16 mouse cellular contexts compared by ENCODE assay signal in genomic region chr1:105093012-105093411, GRCm38 (mm10).
A peak's percentile ranks its signal among the peaks of the same experiment; 100 is the strongest.
DNase-seq lines count a peak whose midpoint lies in the region; ATAC-seq and TF ChIP-seq lines count a peak whose summit lies in the region.
"Had no signal": no experiment of that assay in that cellular context is flagged by ENCODE, and none has a peak within 500 bp of the region (broad histone marks: within the 10 kb centered on the region; RNA-seq: fewer than 3 reads in every experiment).

No protein-coding gene starts in this region.

- no peak overlapping the region for H3K4me3 ChIP-seq in hindbrain, embryonic 12.5 days
- no peak overlapping the region for H3K4me3 ChIP-seq in hindbrain, embryonic 13.5 days
- H3K4me3 ChIP-seq in brown adipose tissue, adult 24 weeks (ENCODE audit: insufficient read depth, low read depth, low read length), result no peak overlapping the region
- no peak overlapping the region for H3K4me3 ChIP-seq in intestine, postnatal 0 days (ENCODE audit: low read depth, low read length)
- H3K4me3 ChIP-seq in liver, embryonic 12.5 days, result no peak overlapping the region
- H3K4me3 ChIP-seq: embryonic facial prominence, embryonic 13.5 days; layer of hippocampus, adult 2 months; limb, embryonic 10.5 days; liver, embryonic 13.5 days had no signal

- no peaks in the 10 kb centered on the region for H3K9me3 ChIP-seq in hindbrain, embryonic 12.5 days (replicated peaks)
- no peaks in the 10 kb centered on the region for H3K9me3 ChIP-seq in hindbrain, embryonic 13.5 days
- no peaks in the 10 kb centered on the region for H3K9me3 ChIP-seq in intestine, postnatal 0 days (ENCODE audit: control insufficient read depth)
- no peaks in the 10 kb centered on the region for H3K9me3 ChIP-seq in liver, embryonic 12.5 days (replicated peaks)
- H3K9me3 ChIP-seq: embryonic facial prominence, embryonic 13.5 days; limb, embryonic 10.5 days; liver, embryonic 13.5 days had no signal

- 0 out of 2 replicates have a peak, but pooled peaks have one; percentile 3 for ATAC-seq in hindbrain, embryonic 12.5 days (ENCODE audit: low FRiP score)
- ATAC-seq in hindbrain, embryonic 13.5 days (ENCODE audit: low FRiP score), result no peak
- ATAC-seq in intestine, postnatal 0 days, result peak; percentile 88
- no peak for ATAC-seq in liver, embryonic 12.5 days

- peak; percentile 15 for DNase-seq in kidney, postnatal 10 days
- DNase-seq in left cerebral cortex, postnatal 14 days (ENCODE audit: low spot score in 2 of 2), result no peak
- no peak for DNase-seq in layer of hippocampus, adult 18-20 months (ENCODE audit: low spot score in 2 of 2)
- DNase-seq: B cell, adult 2 months; gastrocnemius, postnatal 14 days; liver, embryonic 13.5 days; thymus, postnatal 4 days had no signal

- no peak overlapping the region for H3K27ac ChIP-seq in hindbrain, embryonic 12.5 days
- H3K27ac ChIP-seq in hindbrain, embryonic 13.5 days, result no peak overlapping the region
- H3K27ac ChIP-seq in brown adipose tissue, adult 24 weeks (replicated peaks; ENCODE audit: low read depth, low read length), result peak overlapping the region; percentile 84
- H3K27ac ChIP-seq in intestine, postnatal 0 days (ENCODE audit: low read depth, low read length), result peak overlapping the region; percentile 46; the same call in 1 of the 2 replicates
- H3K27ac ChIP-seq in liver, embryonic 12.5 days, result no peak overlapping the region
- H3K27ac ChIP-seq: embryonic facial prominence, embryonic 13.5 days; hindbrain, postnatal 0 days; layer of hippocampus, adult 2 months; limb, embryonic 10.5 days; liver, embryonic 13.5 days had no signal

- H3K27me3 ChIP-seq in hindbrain, embryonic 12.5 days, result no peaks in the 10 kb centered on the region
- no peaks in the 10 kb centered on the region for H3K27me3 ChIP-seq in hindbrain, embryonic 13.5 days
- H3K27me3 ChIP-seq in intestine, postnatal 0 days (replicated peaks; ENCODE audit: control insufficient read depth, insufficient read depth, low read length), result no peaks in the 10 kb centered on the region
- H3K27me3 ChIP-seq in liver, embryonic 12.5 days (replicated peaks), result no peaks in the 10 kb centered on the region
- H3K27me3 ChIP-seq: embryonic facial prominence, embryonic 13.5 days; liver, embryonic 13.5 days had no signal

- TF ChIP-seq CTCF in intestine, postnatal 0 days (IDR thresholded peaks at IDR 0.05; ENCODE audit: low read depth), result no peak

- no peaks in the 10 kb centered on the region for H3K4me1 ChIP-seq in hindbrain, embryonic 12.5 days
- H3K4me1 ChIP-seq in hindbrain, embryonic 13.5 days (replicated peaks), result no peaks in the 10 kb centered on the region
- peaks cover 7% of the 10 kb centered on the region; the same call in 1 of the 2 replicates for H3K4me1 ChIP-seq in brown adipose tissue, adult 24 weeks (ENCODE audit: control insufficient read depth, insufficient read depth, insufficient read length, low read length)
- 0 out of 2 replicates have a peak, but pooled peaks cover 4% of the 10 kb centered on the region for H3K4me1 ChIP-seq in intestine, postnatal 0 days (replicated peaks; ENCODE audit: control insufficient read depth, insufficient read depth, low read length)
- H3K4me1 ChIP-seq in liver, embryonic 12.5 days, result no peaks in the 10 kb centered on the region
- H3K4me1 ChIP-seq: embryonic facial prominence, embryonic 13.5 days; liver, embryonic 13.5 days had no signal

- 71% methylated on average over 1 of the region's 1 CpGs for WGBS in hindbrain, embryonic 12.5 days
- 84% methylated on average over 1 of the region's 1 CpGs for WGBS in hindbrain, embryonic 13.5 days
- WGBS in intestine, postnatal 0 days, result 20% methylated on average over 1 of the region's 1 CpGs
- 38% methylated on average over 1 of the region's 1 CpGs for whole genome bisulfite sequencing in liver, embryonic 12.5 days (ENCODE audit: insufficient replicate concordance)

- H3K4me2 ChIP-seq in hindbrain, embryonic 12.5 days (replicated peaks), result no peak overlapping the region
- H3K4me2 ChIP-seq in hindbrain, embryonic 13.5 days, result no peak overlapping the region
- peak overlapping the region; percentile 42; the same call in 1 of the 2 replicates for H3K4me2 ChIP-seq in intestine, postnatal 0 days (replicated peaks; ENCODE audit: low read depth)
- H3K4me2 ChIP-seq in liver, embryonic 12.5 days, result no peak overlapping the region
- H3K4me2 ChIP-seq: embryonic facial prominence, embryonic 13.5 days; liver, embryonic 13.5 days had no signal

- H3K36me3 ChIP-seq in hindbrain, embryonic 12.5 days, result no peaks in the 10 kb centered on the region
- H3K36me3 ChIP-seq in hindbrain, embryonic 13.5 days, result no peaks in the 10 kb centered on the region
- H3K36me3 ChIP-seq in intestine, postnatal 0 days (ENCODE audit: control insufficient read depth, insufficient read depth), result no peaks in the 10 kb centered on the region
- H3K36me3 ChIP-seq in liver, embryonic 12.5 days, result no peaks in the 10 kb centered on the region
- H3K36me3 ChIP-seq: embryonic facial prominence, embryonic 13.5 days; limb, embryonic 10.5 days; liver, embryonic 13.5 days had no signal

- H3K9ac ChIP-seq in hindbrain, embryonic 12.5 days, result no peak overlapping the region
- no peak overlapping the region for H3K9ac ChIP-seq in hindbrain, embryonic 13.5 days
- no peak overlapping the region for H3K9ac ChIP-seq in intestine, postnatal 0 days (ENCODE audit: low read depth, low read length)
- no peak overlapping the region for H3K9ac ChIP-seq in liver, embryonic 12.5 days
- H3K9ac ChIP-seq: embryonic facial prominence, embryonic 13.5 days; liver, embryonic 13.5 days had no signal

- intact Hi-C loops in left cerebral cortex, postnatal 14 days (cut with DNase I), result loop anchor here (5.0 to 10.0 kb wide), 2 partner anchors 264 to 352 kb away; partner anchors contain the start of gene Rnf152

Comparison
In these comparisons a context has a peak if more than half of its experiments do, and no peak if none do; other contexts are left out.
1. ATAC-seq: peak in hindbrain, embryonic 12.5 days (single experiment) and intestine, postnatal 0 days (single experiment); none in hindbrain, embryonic 13.5 days (single experiment) and liver, embryonic 12.5 days (single experiment).
2. H3K27ac ChIP-seq: peak in brown adipose tissue, adult 24 weeks (single experiment) and intestine, postnatal 0 days (single experiment); none in hindbrain, embryonic 12.5 days (single experiment), hindbrain, embryonic 13.5 days (single experiment) and liver, embryonic 12.5 days (single experiment).